26 mouse cellular contexts compared by ENCODE assay signal in the genomic region with DNA sequence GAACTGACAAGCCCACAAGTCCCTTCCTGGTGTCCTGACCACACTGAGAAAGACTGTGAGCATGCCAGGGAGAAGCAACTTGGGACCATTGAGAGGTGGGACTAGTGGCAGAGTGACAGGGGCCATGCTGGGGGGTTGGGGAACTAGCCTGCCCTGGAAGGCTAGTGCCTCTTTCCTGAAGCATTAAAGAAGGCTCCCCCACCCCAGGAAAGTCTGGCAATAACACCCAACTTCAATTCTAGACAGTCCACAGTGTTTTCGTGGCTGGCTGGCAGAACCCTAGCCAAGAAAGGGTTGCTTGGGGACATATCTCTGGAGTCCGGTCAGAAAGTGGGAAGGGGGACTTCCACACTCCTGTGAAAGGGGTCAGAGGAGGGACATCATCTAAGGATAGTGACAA.
A peak's percentile ranks its signal among the peaks of the same experiment; 100 is the strongest.
DNase-seq lines count a peak whose midpoint lies in the region.
"Had no signal": no experiment of that assay in that cellular context is flagged by ENCODE, and none has a peak within 500 bp of the region (broad histone marks: within the 10 kb centered on the region; RNA-seq: fewer than 3 reads in every experiment).

No protein-coding gene starts in this region.

- peaks cover 24% of the 10 kb centered on the region for H3K4me1 ChIP-seq in heart, embryonic 10.5 days
- H3K4me1 ChIP-seq: embryonic facial prominence, embryonic 12.5 days; embryonic facial prominence, embryonic 15.5 days; heart, embryonic 15.5 days had no signal

- H3K27me3 ChIP-seq in heart, embryonic 10.5 days (ENCODE audit: insufficient read depth, poor library complexity, severe bottlenecking) = peaks cover 3% of the 10 kb centered on the region
- H3K27me3 ChIP-seq: CH12.LX; embryonic facial prominence, embryonic 12.5 days; embryonic facial prominence, embryonic 15.5 days; heart, embryonic 15.5 days; Patski had no signal

- H3K4me3 ChIP-seq in heart, embryonic 10.5 days = no peak overlapping the region
- H3K4me3 ChIP-seq: embryonic facial prominence, embryonic 12.5 days; embryonic facial prominence, embryonic 15.5 days; heart, embryonic 15.5 days had no signal

- H3K9me3 ChIP-seq in heart, embryonic 10.5 days = no peaks in the 10 kb centered on the region
- H3K9me3 ChIP-seq: embryonic facial prominence, embryonic 12.5 days; embryonic facial prominence, embryonic 15.5 days; G1E; heart, embryonic 15.5 days had no signal

- DNase-seq in heart, adult 11 months = peak; percentile 94
- DNase-seq in heart, embryonic 10.5 days (ENCODE audit: low spot score) = no peak
- DNase-seq in heart, adult 9 months (ENCODE audit: low spot score in 2 of 2) = peak; percentile 49
- no peak for DNase-seq in heart, adult 8-10 months (ENCODE audit: low spot score)
- DNase-seq in adipocyte (ENCODE audit: low spot score) = peak; percentile 49
- DNase-seq in heart, postnatal 4 days = peak; percentile 11
- DNase-seq in urinary bladder, postnatal 25 days (ENCODE audit: low spot score) = no peak
- DNase-seq: adrenal gland, adult 2 months; adrenal gland, postnatal 14 days; B cell, adult 2 months; cerebellum, adult 11 months; cerebellum, adult 2 months; cerebellum, adult 9-11 months; cerebellum, postnatal 25 days; forebrain, postnatal 0 days; gastrocnemius, postnatal 10 days; gastrocnemius, postnatal 36 days; kidney, adult 18-20 months had no signal

- no peak overlapping the region for H3K27ac ChIP-seq in heart, embryonic 10.5 days
- H3K27ac ChIP-seq: embryonic facial prominence, embryonic 12.5 days; embryonic facial prominence, embryonic 15.5 days; heart, embryonic 15.5 days; hindbrain, embryonic 14.5 days; hindbrain, postnatal 0 days had no signal

- WGBS in heart, embryonic 10.5 days = 78% methylated on average over 2 of the region's 2 CpGs

- no peaks in the 10 kb centered on the region for H3K36me3 ChIP-seq in heart, embryonic 10.5 days
- H3K36me3 ChIP-seq: embryonic facial prominence, embryonic 12.5 days; embryonic facial prominence, embryonic 15.5 days; G1E; heart, embryonic 15.5 days had no signal

Comparison
In these comparisons a context has a peak if more than half of its experiments do, and no peak if none do; other contexts are left out.
1. DNase-seq: peak in heart, adult 11 months (single experiment), heart, adult 9 months (2 of 2), adipocyte (single experiment) and heart, postnatal 4 days (single experiment); none in heart, embryonic 10.5 days (single experiment), heart, adult 8-10 months (single experiment) and urinary bladder, postnatal 25 days (single experiment).